Mouse (Mus musculus) liver, adult 2 months (tissue): Measurements from ENCODE around the gene Gm37240. TPM values are rescaled to one million over a fixed set of nuclear protein-coding genes. Genes with fewer than 3 reads are reported as not detected.

Experiments used
- DNase-seq: peaks from one replicate; pipeline ENCODE4 v3.0.0-alpha.2; 2011; ENCODE audit warnings: low read depth, low spot score; ENCODE audit errors: extremely low read depth
- H3K27ac ChIP-seq: fragments of 200-500 bp; replicated peaks from 2 replicates; pipeline ENCODE4 v1.5.1; 2012; ENCODE audit warnings: low read depth, mild to moderate bottlenecking, control low read depth, inconsistent platforms, low read length; ENCODE audit not compliant: insufficient read depth
- H3K27me3 ChIP-seq: fragments of 200-500 bp; 2 replicates; pipeline ENCODE4 v1.6.1; 2012; ENCODE audit warnings: mild to moderate bottlenecking, moderate library complexity, low read length, inconsistent platforms; ENCODE audit not compliant: control insufficient read depth, insufficient read depth
- H3K36me3 ChIP-seq: fragments of 200-500 bp; 2 replicates; pipeline ENCODE4 v1.6.1; 2012; ENCODE audit warnings: low read length, inconsistent platforms; ENCODE audit not compliant: control insufficient read depth, insufficient read depth
- H3K4me1 ChIP-seq: fragments of 200-500 bp; 2 replicates; pipeline ENCODE4 v1.6.1; 2011; ENCODE audit warnings: low read length; ENCODE audit not compliant: control insufficient read depth, insufficient read depth
- H3K4me3 ChIP-seq: fragments of 200-500 bp; 2 replicates; pipeline ENCODE4 v1.5.1; 2011; ENCODE audit warnings: low read depth, mild to moderate bottlenecking, control low read depth, low read length, moderate library complexity; ENCODE audit not compliant: insufficient read depth
- H3K79me2 ChIP-seq: fragments of 200-500 bp; 2 replicates; pipeline ENCODE4 v1.6.1; 2012; ENCODE audit warnings: inconsistent platforms, mild to moderate bottlenecking, low read length, moderate library complexity; ENCODE audit not compliant: control insufficient read depth, insufficient read depth
- H3K9ac ChIP-seq: fragments of 200-500 bp; 2 replicates; pipeline ENCODE4 v1.6.1; 2012; ENCODE audit warnings: low read depth, mild to moderate bottlenecking, control low read depth, inconsistent platforms, low read length
- CTCF ChIP-seq: fragments of 200-500 bp; IDR thresholded peaks from 2 replicates; pipeline ENCODE4 v1.5.1; 2011; ENCODE audit warnings: low read depth, low read length, control low read depth
- POLR2A ChIP-seq: fragments of 200-500 bp; IDR thresholded peaks from 2 replicates; pipeline ENCODE4 v1.6.1; 2011; ENCODE audit warnings: low read length, control low read depth; ENCODE audit not compliant: insufficient read depth; ENCODE audit errors: extremely low read depth
- WGBS: fragments of 180-500 bp; shearing (Covaris S2); methylation state at CpG from one replicate; pipeline ENCODE4 v1.1.7; 2018; 5-methylcytosine and 5-hydroxymethylcytosine counted together
- polyA plus RNA-seq: library from polyadenylated mRNA; depleted of rRNA; stranded (reverse); fragments of >200 nt; gene quantifications from 2 replicates; pipeline ENCODE4 v1.2.3, GENCODE M21; 2012
- total RNA-seq: library from RNA; depleted of rRNA; stranded (reverse); fragments of >200 nt; gene quantifications from 2 replicates; pipeline ENCODE4 v1.2.3, GENCODE M21; 2014

Gene Gm37240
- total and polyA plus RNA-seq, 2 experiments, result 2.2 to 6.9 TPM

GRCm38 (mm10) chr3:85024817-85025705, 862.3 kb downstream of the Gm37240 start:
- no peaks in the 10 kb centered on the region for H3K36me3 ChIP-seq
- no peaks in the 10 kb centered on the region for H3K27me3 ChIP-seq
- no peak overlapping the region for H3K27ac ChIP-seq
- no peaks in the 10 kb centered on the region for H3K79me2 ChIP-seq
- H3K9ac ChIP-seq, result no peak overlapping the region
- H3K4me1 ChIP-seq, result no peaks in the 10 kb centered on the region
- DNase-seq, result no peak
- no peak overlapping the region for H3K4me3 ChIP-seq
- WGBS, result 32% methylated on average over 6 of the region's 6 CpGs
- TF ChIP-seq CTCF, result no peak
- TF ChIP-seq POLR2A, result no peak

GRCm38 (mm10) chr3:85024237-85024636, 863.1 kb downstream of the Gm37240 start:
- WGBS, result 65% methylated on average over 2 of the region's 2 CpGs
- Histone ChIP-seq H3K4me3 (no peak overlapping the region), H3K9ac (no peak overlapping the region), H3K4me1 (no peaks in the 10 kb centered on the region), H3K27ac (no peak overlapping the region), H3K79me2 (no peaks in the 10 kb centered on the region), H3K27me3 (no peaks in the 10 kb centered on the region), H3K36me3 (no peaks in the 10 kb centered on the region)
- TF ChIP-seq CTCF (no peak), POLR2A (no peak)
- no peak for DNase-seq

- H3K4me3 ChIP-seq, result no peak overlapping the region
- H3K27me3 ChIP-seq, result no peaks in the 10 kb centered on the region
- no peaks in the 10 kb centered on the region for H3K36me3 ChIP-seq
- no peak overlapping the region for H3K9ac ChIP-seq
- TF ChIP-seq CTCF, result no peak
- TF ChIP-seq POLR2A, result no peak
- H3K79me2 ChIP-seq, result no peaks in the 10 kb centered on the region
- peak; percentile 42 for DNase-seq
- H3K4me1 ChIP-seq, result no peaks in the 10 kb centered on the region
- 75% methylated on average over 11 of the region's 11 CpGs for WGBS
- no peak overlapping the region for H3K27ac ChIP-seq
These were observed 864.5 kb downstream of the Gm37240 start for GRCm38 (mm10) chr3:85022800-85023199.

GRCm38 (mm10) chr3:85021816-85022215, 865.5 kb downstream of the Gm37240 start:
- no peak overlapping the region for H3K9ac ChIP-seq
- no peak overlapping the region for H3K4me3 ChIP-seq
- no peaks in the 10 kb centered on the region for H3K79me2 ChIP-seq
- DNase-seq, result no peak
- no peak for TF ChIP-seq POLR2A
- no peak for TF ChIP-seq CTCF
- no peaks in the 10 kb centered on the region for H3K4me1 ChIP-seq
- H3K27ac ChIP-seq, result no peak overlapping the region
- no peaks in the 10 kb centered on the region for H3K36me3 ChIP-seq
- 95% methylated on average over 6 of the region's 6 CpGs for WGBS
- no peaks in the 10 kb centered on the region for H3K27me3 ChIP-seq

DNA sequence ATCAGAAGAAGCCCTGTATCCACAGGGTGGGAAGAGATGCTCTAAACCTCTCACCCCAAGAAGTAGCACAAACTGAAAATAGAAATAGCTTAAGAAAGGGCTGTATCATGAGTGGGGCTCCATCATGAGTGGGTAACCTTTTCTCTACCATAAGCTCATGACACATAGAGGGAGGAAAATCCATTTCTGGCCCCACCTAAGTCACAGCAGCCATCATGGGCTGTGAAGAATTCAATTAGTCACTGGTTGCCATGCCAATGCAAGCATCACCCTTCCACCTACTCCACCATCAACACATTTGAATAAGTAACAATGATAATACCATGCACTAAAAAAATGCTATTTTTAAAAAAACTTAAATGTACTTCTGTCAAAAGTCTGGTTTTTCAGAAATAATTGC, 867.2 kb downstream of the Gm37240 start:
- no peaks in the 10 kb centered on the region for H3K79me2 ChIP-seq
- H3K4me3 ChIP-seq, result no peak overlapping the region
- no peak for DNase-seq
- H3K27me3 ChIP-seq, result no peaks in the 10 kb centered on the region
- H3K27ac ChIP-seq, result no peak overlapping the region
- no peaks in the 10 kb centered on the region for H3K36me3 ChIP-seq
- no peaks in the 10 kb centered on the region for H3K4me1 ChIP-seq
- no peak for TF ChIP-seq POLR2A
- TF ChIP-seq CTCF, result no peak
- no peak overlapping the region for H3K9ac ChIP-seq

GRCm38 (mm10) chr3:85015667-85016066, 871.7 kb downstream of the Gm37240 start:
- H3K36me3 ChIP-seq, result no peaks in the 10 kb centered on the region
- no peaks in the 10 kb centered on the region for H3K4me1 ChIP-seq
- no peaks in the 10 kb centered on the region for H3K27me3 ChIP-seq
- H3K4me3 ChIP-seq, result no peak overlapping the region
- WGBS, result 75% methylated on average over 9 of the region's 9 CpGs
- no peaks in the 10 kb centered on the region for H3K79me2 ChIP-seq
- no peak overlapping the region for H3K9ac ChIP-seq
- no peak for TF ChIP-seq CTCF
- TF ChIP-seq POLR2A, result no peak
- H3K27ac ChIP-seq, result no peak overlapping the region
- DNase-seq, result no peak
